Mouse (Mus musculus): ENCODE measurements around the gene C2cd2.
"Not testable (repeated sequence)": the region's sequence is repeated elsewhere in the genome, so short reads cannot be mapped to it uniquely, and the experiment has no call there.

C2cd2 gene

GRCm38 (mm10) chr16:97962151-97962948, at the start of gene C2cd2, which contains the start of gene Zbtb21:
C2cd2 (minus strand) TSS chr16:97962598.
Zbtb21 (minus strand) TSS chr16:97962622.
- in situ Hi-C loops (cut with MboI; ENCODE audit: unreplicated experiment in 2 of 2) = loop anchor here in 1 of 2 experiments (5.0 kb wide), 1 partner anchor 35 kb away; the partner anchor contains the start of gene B230307C23Rik

GRCm38 (mm10) chr16:97997383-97997731, 35.0 kb upstream of the C2cd2 start:
- in situ Hi-C loops (cut with MboI; ENCODE audit: unreplicated experiment in 2 of 2) = loop anchor here in 1 of 2 experiments (5.0 kb wide), 1 partner anchor 35 kb away; the partner anchor contains the start of genes C2cd2 and Zbtb21

GRCm38 (mm10) chr16:97996616-97997382, 34.4 kb upstream of the C2cd2 start, which contains the start of gene B230307C23Rik:
B230307C23Rik (plus strand) TSS chr16:97997315.
- in situ Hi-C loops (cut with MboI; ENCODE audit: unreplicated experiment in 2 of 2) = loop anchor here in 1 of 2 experiments (5.0 kb wide), 1 partner anchor 34 kb away; the partner anchor contains the start of genes C2cd2 and Zbtb21

DNA sequence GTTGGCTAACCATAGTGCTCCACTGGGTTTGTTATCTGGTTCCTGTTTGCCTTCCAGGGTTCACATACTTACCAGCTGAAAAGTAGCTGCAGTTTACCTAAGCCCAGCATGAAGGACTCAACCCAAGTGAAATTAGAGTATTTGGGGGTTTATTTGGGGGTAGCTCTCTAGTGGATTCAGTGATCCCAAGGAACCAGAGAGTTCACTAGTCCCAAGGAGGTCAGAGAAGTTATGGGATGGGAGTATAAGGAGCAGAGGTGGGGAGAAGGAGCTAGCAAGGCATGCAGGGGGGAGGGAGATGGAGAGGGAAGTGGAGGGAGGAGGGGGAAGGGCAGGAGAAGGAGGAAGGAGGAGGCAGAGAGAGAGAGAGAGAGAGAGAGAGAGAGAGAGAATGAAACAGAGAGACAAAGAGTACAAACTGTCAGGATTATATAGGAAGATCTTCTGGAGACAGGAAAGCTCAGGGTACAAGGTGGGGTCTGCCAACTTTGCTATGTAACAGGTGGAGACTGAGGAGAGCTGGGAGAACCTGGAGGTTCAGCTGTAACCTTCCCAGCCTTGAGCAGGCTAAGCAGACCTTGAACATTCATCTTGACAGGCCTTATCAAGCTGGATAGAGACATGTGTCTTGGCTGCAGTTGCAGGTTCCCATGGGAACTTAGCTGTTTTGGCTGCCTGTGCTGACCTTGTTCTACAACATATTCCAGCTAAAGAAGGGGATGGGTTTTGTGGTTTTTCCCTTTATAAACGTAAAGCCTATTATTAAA, 33.6 kb upstream of the C2cd2 start:
- in situ Hi-C loops (cut with MboI; ENCODE audit: unreplicated experiment in 2 of 2) = loop anchor here in 1 of 2 experiments (5.0 kb wide), 1 partner anchor 34 kb away; the partner anchor contains the start of genes C2cd2 and Zbtb21

GRCm38 (mm10) chr16:97992477-97992876, 30.1 kb upstream of the C2cd2 start:
- in situ Hi-C loops (cut with MboI; ENCODE audit: unreplicated experiment in 2 of 2) = not testable (repeated sequence)

GRCm38 (mm10) chr16:97991517-97991916, 29.1 kb upstream of the C2cd2 start:
- in situ Hi-C loops (cut with MboI; ENCODE audit: unreplicated experiment in 2 of 2) = no loop called here

DNA sequence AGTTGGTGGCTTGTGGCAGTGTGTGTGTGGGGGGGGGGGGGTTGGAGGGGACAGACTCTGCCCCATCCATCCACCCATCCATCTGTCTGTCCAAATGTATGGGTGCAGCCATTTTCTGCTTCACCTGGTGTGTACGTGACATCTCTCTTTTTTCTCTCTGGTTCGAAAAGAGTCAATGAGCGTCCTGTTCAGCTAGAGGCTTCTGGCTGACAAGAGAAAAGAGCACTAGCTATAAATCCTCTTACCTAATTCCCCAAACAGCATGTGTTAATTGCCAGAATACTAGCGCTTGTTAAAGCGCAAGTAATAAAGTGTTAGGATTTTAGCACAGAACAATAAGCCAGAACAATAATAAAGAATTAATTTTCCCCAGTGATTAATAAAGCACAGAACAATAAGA, 22.2 kb upstream of the C2cd2 start:
- in situ Hi-C loops (cut with MboI; ENCODE audit: unreplicated experiment in 2 of 2) = no loop called here

- in situ Hi-C loops (cut with MboI; ENCODE audit: unreplicated experiment in 2 of 2) = no loop called here
Observed at GRCm38 (mm10) chr16:97981362-97981761, 19.0 kb upstream of the C2cd2 start.

- in situ Hi-C loops (cut with MboI; ENCODE audit: unreplicated experiment in 2 of 2) = no loop called here
Observed at GRCm38 (mm10) chr16:97977722-97978121, 15.3 kb upstream of the C2cd2 start.

DNA sequence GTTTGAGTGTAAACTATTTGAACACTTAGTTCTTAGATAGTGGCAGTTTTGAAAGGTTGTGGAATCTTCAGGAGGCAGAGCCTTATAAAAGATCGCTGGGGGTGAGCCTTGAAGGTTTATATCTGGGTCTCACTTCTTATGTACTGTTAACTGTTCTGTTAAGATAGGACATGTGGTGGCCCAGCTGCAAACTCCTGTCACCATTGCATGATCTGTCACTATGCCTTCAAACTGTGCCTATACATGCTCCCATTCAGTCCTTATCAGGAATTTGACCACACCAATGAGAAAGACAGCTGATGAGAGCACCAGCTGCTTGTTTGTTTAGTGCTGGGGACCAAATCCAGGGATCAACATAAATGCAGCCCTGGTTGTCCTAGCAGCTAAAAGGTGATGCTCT, 14.9 kb upstream of the C2cd2 start:
- in situ Hi-C loops (cut with MboI; ENCODE audit: unreplicated experiment in 2 of 2) = no loop called here

GRCm38 (mm10) chr16:97963956-97964540, 1.6 kb upstream of the C2cd2 start:
- in situ Hi-C loops (cut with MboI; ENCODE audit: unreplicated experiment in 2 of 2) = loop anchor here in 1 of 2 experiments (5.0 kb wide), 1 partner anchor 33 kb away; the partner anchor contains the start of gene B230307C23Rik

DNA sequence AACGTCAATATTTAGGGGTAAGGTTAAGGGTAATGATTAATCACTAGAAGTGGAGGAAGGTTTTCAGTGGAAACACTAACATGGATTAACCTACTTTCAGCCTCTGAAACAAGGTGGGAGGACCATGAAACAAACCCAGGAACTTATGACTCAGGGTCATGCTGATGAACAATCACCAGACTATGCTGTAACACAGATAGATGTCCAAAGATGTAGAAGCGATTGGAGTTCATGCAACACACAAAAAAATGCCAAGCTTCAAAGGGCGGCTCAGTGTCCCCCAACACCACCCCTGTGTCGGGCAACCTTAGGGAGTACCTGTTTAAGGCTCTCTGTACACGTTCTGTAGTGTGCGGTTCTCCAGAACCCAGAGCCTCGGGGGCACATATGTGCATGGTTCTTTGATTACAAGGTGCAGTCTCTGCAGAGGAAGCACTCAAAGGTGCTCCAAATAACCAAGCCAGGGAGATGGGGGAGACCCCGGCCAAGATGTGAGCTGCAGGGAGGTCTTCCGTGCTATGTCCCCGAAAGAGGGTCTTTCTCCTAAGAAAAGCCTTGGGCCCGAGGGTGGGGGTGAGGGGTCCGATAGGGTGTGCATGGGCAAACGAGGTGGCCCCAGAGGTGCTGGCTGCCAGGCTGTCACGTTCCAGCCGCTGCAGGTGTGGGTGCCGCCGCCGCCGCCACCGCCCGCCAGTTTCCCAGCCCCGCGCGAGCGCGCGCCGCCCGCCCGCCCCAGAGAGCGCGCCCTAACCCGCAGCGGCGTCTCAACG, 832 bp downstream of the C2cd2 start:
- in situ Hi-C loops (cut with MboI; ENCODE audit: unreplicated experiment in 2 of 2) = loop anchor here in 1 of 2 experiments (5.0 kb wide), 1 partner anchor 36 kb away; the partner anchor contains the start of gene B230307C23Rik

GRCm38 (mm10) chr16:97960348-97960747, 2.0 kb downstream of the C2cd2 start:
- in situ Hi-C loops (cut with MboI; ENCODE audit: unreplicated experiment in 2 of 2) = loop anchor here in 1 of 2 experiments (5.0 kb wide), 1 partner anchor 37 kb away; the partner anchor contains the start of gene B230307C23Rik

GRCm38 (mm10) chr16:97958401-97958973, 3.9 kb downstream of the C2cd2 start:
- in situ Hi-C loops (cut with MboI; ENCODE audit: unreplicated experiment in 2 of 2) = no loop called here

DNA sequence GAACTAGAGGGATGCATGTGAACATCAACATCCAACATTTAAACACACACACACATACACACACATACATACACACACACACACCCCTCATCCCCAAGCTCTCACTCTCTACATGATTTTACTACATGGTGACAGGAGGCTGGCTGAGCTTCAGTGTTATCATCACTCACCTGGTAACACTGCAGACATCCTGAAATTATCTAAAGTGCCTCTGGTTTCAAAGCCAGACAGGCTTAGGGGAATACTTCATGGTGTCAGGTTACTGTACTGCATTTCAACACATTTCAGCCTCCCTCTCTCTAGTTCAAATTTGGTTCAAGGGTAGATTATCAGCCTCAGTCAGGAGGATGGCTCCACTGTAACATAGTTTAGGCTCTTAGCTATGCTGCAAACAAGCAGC, 4.8 kb downstream of the C2cd2 start:
- in situ Hi-C loops (cut with MboI; ENCODE audit: unreplicated experiment in 2 of 2) = no loop called here

DNA sequence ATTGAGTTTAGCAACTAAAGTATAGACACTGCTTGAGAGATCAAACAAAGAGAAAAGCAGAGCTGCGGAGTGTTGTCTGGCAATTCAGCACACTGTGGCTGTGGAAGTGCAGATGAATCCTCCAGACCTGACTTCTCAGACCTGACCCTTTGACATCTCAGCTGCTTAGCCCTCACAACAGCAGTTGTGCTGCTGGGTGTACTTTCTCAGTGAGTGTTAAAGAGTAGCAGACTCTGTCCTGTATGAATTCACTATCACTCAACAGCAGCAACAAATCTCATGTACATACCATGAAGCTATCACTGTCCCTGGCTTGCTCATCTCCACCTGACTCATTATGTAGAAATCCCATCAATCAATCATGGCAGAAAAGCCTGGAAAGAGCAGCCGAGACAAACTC, 6.4 kb downstream of the C2cd2 start:
- in situ Hi-C loops (cut with MboI; ENCODE audit: unreplicated experiment in 2 of 2) = no loop called here

DNA sequence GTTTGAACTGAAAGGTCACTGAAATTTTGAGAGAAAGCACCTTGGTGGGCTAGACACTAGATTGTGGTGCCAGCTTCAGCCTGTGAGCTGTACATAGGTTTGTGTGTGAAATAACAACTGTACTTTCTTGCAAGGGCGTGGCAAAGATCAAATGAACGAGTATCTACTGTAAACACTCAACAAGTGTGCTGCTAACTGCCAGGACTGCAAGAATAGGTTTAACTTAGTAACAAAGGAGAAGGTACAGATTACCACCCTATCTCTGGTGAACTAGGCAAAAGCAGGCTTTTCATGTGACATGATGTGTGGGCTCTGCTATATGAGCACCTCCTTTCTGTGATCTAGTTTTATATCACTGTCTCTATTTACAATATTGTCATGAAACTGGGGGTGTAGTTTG, 9.1 kb downstream of the C2cd2 start:
- in situ Hi-C loops (cut with MboI; ENCODE audit: unreplicated experiment in 2 of 2) = no loop called here

DNA sequence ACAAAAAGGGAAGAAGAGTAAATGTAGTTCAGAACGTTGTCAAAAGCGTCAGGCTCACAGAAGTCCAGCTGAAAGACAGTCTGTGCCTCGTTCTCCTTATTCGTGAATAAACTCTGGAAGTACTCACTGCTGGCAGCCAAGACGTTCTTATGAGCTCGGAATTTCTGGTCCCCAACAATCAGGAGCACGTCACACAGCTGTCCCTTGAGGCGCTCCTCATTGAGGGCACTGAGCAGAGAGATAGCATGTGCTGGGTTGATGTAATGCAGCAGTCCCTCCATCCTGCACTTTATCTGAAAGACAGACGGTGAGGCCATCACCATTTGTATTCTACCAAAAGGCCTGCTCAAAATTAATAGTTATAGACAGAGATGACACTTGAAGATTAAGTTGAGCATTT, 9.6 kb downstream of the C2cd2 start:
- in situ Hi-C loops (cut with MboI; ENCODE audit: unreplicated experiment in 2 of 2) = no loop called here

DNA sequence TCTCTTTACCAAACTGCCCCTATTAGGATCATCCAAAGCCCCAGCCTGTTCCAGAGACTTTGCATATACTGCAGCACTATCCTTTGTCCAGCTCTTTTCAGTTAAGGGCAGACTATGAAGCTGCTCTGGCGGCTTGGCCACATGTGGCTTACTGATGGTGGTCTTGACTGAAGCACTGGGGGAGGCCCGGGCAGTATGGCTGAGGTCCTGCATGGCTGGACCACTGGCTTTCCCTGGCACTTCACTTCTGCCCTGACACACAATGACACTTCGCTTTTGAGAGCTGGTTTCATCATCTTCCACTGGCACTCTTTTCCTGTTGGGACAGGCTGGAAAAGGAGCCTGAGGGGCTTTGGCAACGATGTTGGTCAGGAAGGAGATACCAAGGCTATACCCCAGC, 10.0 kb downstream of the C2cd2 start:
- in situ Hi-C loops (cut with MboI; ENCODE audit: unreplicated experiment in 2 of 2) = no loop called here
